Mouse (Mus musculus) heart, embryonic 14.5 days (tissue): ENCODE measurements around the gene Ccng1. TPM values are rescaled to one million over a fixed set of nuclear protein-coding genes. Genes with fewer than 3 reads are reported as not detected.

Experiments used
- ATAC-seq: fragments of 200-750 bp; cut with Nextera tagmentation; 2 replicates; pipeline ENCODE4 v1.8.0; 2017; ENCODE audit warnings: low read depth, moderate TSS enrichment; ENCODE audit not compliant: insufficient number of reproducible peaks, insufficient read depth, low FRiP score
- H3K27ac ChIP-seq, 2 experiments: fragments of 200-500 bp in 1 of 2; fragments of 300-500 bp in 1 of 2; sonication (generic) in 1 of 2; replicated peaks in 1 of 2; 2 replicates each; pipeline ENCODE4 v1.5.1; 2012 to 2014; ENCODE audit warnings: low read depth in 2 of 2, low read length in 2 of 2, control low read depth in 1 of 2, mild to moderate bottlenecking in 1 of 2, mixed read lengths in 1 of 2; ENCODE audit not compliant: control insufficient read depth in 1 of 2, insufficient read depth in 1 of 2
- H3K27me3 ChIP-seq: fragments of 300-500 bp; sonication (generic); 2 replicates; pipeline ENCODE4 v1.6.1; 2014; ENCODE audit warnings: mild to moderate bottlenecking, low read length, control low read depth; ENCODE audit not compliant: control insufficient read depth, insufficient read depth
- H3K36me3 ChIP-seq: fragments of 300-500 bp; sonication (generic); 2 replicates; pipeline ENCODE4 v1.6.1; 2014; ENCODE audit warnings: mild to moderate bottlenecking, control low read depth, low read length, mixed read lengths; ENCODE audit not compliant: control insufficient read depth, insufficient read depth
- H3K4me1 ChIP-seq, 2 experiments: fragments of 200-500 bp in 1 of 2; fragments of 300-500 bp in 1 of 2; sonication (generic) in 1 of 2; 2 replicates each; pipeline ENCODE4 v1.6.1; 2012 to 2014; ENCODE audit warnings: low read length in 2 of 2, control low read depth in 1 of 2, mixed read lengths in 1 of 2; ENCODE audit not compliant: control insufficient read depth in 2 of 2, insufficient read depth in 2 of 2
- H3K4me2 ChIP-seq: fragments of 300-500 bp; sonication (generic); 2 replicates; pipeline ENCODE4 v1.6.1; 2014; ENCODE audit warnings: mild to moderate bottlenecking, low read length
- H3K4me3 ChIP-seq, 2 experiments: fragments of 200-500 bp in 1 of 2; fragments of 300-500 bp in 1 of 2; sonication (generic) in 1 of 2; 2 replicates each; pipeline ENCODE4 v1.5.1; 2012 to 2014; ENCODE audit warnings: low read length in 2 of 2, mild to moderate bottlenecking in 2 of 2, control low read depth in 1 of 2, low read depth in 1 of 2, moderate library complexity in 1 of 2; ENCODE audit not compliant: control insufficient read depth in 1 of 2, insufficient read depth in 1 of 2
- H3K9ac ChIP-seq: fragments of 300-500 bp; sonication (generic); 2 replicates; pipeline ENCODE4 v1.6.1; 2014; ENCODE audit warnings: mild to moderate bottlenecking, low read length
- H3K9me3 ChIP-seq: fragments of 300-500 bp; sonication (generic); 2 replicates; pipeline ENCODE4 v1.6.1; 2016; ENCODE audit warnings: low read length, control low read depth; ENCODE audit not compliant: control insufficient read depth
- WGBS: fragments of 180-500 bp; shearing (Covaris S2); extraction: QIAGEN DNeasy Blood & Tissue Kit; methylation state at CpG from one replicate; pipeline ENCODE4 v1.1.7; 2014; 5-methylcytosine and 5-hydroxymethylcytosine counted together
- polyA plus RNA-seq: library from polyadenylated mRNA; unstranded; fragments of >200 nt; fragmentation: Nextera tagmentation; extraction: Ambion mirVana; gene quantifications from 2 replicates; pipeline ENCODE4 v1.2.1, GENCODE M21; 2014

Ccng1 gene
- polyA plus RNA-seq, 1 experiment from 2014 or later: 161 TPM

DNA sequence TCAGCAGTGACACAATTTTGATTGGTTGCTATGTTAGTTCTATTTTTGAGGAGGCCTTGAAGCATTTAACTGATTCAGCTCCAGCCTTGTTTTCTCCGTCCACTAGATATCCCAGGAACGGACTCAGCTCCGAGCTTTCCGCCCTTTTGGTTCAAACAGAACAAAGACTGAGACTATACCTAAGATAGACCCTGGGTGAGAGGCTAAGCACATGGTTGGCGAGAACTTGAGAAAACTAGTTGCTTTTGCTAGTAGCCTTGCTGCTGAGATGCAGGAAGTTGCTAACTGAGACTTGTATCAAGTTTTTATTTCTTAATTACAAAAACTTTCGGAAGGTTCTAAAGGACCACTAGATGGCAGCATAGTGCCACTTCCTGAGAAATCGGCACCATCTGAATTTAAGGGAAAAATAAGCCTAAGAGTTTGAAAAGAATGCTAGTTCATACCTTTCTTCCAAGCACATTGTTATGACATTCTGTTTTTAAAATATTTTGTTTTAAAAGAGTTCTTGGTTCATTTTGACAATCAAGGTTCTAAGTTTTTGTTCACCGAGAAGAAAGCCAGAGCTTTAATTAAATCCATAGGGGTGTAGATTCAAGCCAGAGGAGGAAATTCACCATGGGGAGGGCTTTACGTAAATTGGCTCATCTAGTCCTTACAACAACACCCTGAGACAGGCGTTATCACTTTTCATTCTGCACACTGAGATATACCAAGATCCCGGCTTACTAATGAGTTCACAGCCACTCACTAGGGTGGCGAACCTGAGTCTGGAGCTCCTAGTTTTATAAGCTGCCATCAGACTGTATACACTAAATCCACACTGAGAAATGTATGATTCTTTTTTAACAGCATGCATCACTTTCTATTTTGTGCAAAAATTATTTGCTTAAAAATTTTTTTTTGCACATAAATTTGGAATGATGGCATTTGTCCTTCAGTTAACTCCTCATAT, 20.5 kb upstream of the Ccng1 start:
- 40% methylated on average over 12 of the region's 12 CpGs for WGBS
- no peak for ATAC-seq
- peak overlapping the region; percentile 8; the same call in 1 of the 2 replicates for H3K9ac ChIP-seq

DNA sequence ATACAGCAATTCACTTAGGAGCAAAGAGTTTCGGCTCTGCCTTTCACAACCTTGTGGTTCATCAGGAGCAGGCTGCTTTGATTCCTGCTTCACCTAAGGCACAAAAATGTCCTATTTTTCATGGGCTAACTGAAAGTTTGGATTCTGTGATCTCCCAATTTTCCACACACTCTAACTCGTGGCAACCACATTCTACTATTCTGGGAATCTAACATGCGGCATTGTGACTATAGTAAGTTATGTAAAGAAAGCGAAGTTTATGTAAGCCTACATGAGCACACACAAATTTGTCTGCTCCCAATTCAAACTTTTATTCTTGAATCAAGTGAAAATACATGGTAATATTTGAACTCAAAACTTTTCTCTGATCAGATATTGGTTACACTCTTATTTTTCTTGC, 9.6 kb upstream of the Ccng1 start:
- Histone ChIP-seq H3K9ac (no peak overlapping the region), H3K36me3 (no peaks in the 10 kb centered on the region), H3K4me3 (no peak overlapping the region), H3K27me3 (no peaks in the 10 kb centered on the region), H3K4me1 (no peaks in the 10 kb centered on the region), H3K4me2 (no peak overlapping the region), H3K27ac (no peak overlapping the region), H3K9me3 (no peaks in the 10 kb centered on the region)
- 73% methylated on average over 4 of the region's 4 CpGs for WGBS
- ATAC-seq: no peak

More for the DNA sequence above, 20.5 kb upstream of the Ccng1 start:
- Histone ChIP-seq H3K36me3 (no peaks in the 10 kb centered on the region), H3K27ac (no peak overlapping the region), H3K27me3 (no peaks in the 10 kb centered on the region), H3K4me1 (no peaks in the 10 kb centered on the region), H3K4me3 (no peak overlapping the region), H3K9me3 (no peaks in the 10 kb centered on the region), H3K4me2 (peak overlapping the region; percentile 31)

DNA sequence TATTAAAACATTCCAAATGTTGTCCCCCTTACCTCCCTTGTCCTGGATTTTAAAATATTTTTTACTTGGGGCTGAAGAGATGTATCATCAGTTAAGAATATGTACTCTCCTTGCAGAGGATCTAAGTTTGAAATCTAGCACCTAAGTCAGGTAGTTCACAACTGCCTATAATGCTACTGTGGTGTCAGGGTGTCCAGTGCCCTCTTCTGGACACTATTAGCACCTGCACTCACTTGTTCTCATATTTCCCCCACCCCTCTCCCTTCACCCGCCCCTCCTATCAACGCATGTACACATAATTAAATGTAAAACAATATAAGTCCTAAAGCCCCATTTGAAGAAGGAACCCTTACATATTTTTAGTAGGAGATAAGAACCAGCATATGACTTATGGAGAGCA, 8.3 kb upstream of the Ccng1 start:
- 27% methylated on average over 2 of the region's 2 CpGs for WGBS
- Histone ChIP-seq H3K4me2 (no peak overlapping the region), H3K9ac (no peak overlapping the region), H3K27me3 (no peaks in the 10 kb centered on the region), H3K4me1 (no peaks in the 10 kb centered on the region), H3K9me3 (no peaks in the 10 kb centered on the region), H3K36me3 (no peaks in the 10 kb centered on the region), H3K4me3 (no peak overlapping the region), H3K27ac (no peak overlapping the region)
- ATAC-seq: no peak

DNA sequence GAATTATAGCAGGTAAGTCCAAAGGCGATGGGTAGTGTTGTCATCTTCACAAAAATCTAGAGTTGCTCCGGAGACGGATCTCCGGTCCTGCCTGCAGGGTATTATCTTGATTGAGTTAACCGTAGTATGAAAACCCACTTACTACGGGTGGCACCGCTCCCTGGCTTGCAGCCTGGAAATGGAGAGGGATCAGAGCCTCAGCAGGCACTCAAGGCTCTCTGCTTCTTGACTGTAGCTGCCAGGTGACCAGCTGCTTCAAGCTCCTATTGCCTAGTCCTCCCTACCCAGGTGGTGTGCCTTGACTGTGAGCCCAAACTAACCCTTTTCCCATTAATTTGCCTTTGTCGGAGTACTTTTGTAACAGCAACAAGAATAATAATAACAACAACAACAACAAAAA, 4.8 kb upstream of the Ccng1 start:
- WGBS: 73% methylated on average over 8 of the region's 8 CpGs
- H3K9me3 ChIP-seq: no peaks in the 10 kb centered on the region
- no peaks in the 10 kb centered on the region for H3K27me3 ChIP-seq
- H3K9ac ChIP-seq: no peak overlapping the region
- no peak for ATAC-seq
- H3K4me1 ChIP-seq: no peaks in the 10 kb centered on the region
- no peaks in the 10 kb centered on the region for H3K36me3 ChIP-seq
- H3K4me2 ChIP-seq: no peak overlapping the region
- no peak overlapping the region for H3K27ac ChIP-seq
- H3K4me3 ChIP-seq: no peak overlapping the region

DNA sequence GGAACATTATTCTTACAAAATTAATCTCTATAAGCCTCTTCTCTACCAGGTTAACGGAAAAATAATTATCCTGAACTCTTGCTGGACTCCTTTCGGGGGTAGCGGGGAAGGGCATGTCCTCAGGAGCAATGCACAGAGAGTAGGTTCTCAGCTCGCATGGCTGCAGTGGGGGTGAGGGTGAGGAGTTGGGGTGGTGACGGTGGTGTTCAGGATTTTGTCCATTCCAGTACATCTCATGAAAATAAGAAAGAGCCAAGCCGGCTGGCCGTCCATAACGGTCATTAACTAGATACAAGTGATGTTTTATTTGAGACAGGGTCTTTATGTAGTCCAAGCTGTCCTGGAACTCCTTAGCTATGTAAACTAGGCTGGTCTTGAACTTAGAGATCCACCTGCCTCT, 857 bp upstream of the Ccng1 start:
- Histone ChIP-seq H3K36me3 (peaks cover 22% of the 10 kb centered on the region), H3K9ac (0 out of 2 replicates have a peak overlapping the region, but pooled peaks have one; percentile 57), H3K4me1 (peaks cover 0 to 17% of the 10 kb centered on the region in 2 experiments; a peak in 3 of 4 replicates), H3K9me3 (no peaks in the 10 kb centered on the region), H3K4me3 (no peak overlapping the region; a peak in 1 of 4 replicates), H3K4me2 (peak overlapping the region; percentile 81; the same call in 1 of the 2 replicates), H3K27ac (no peak overlapping the region; a peak in 1 of 4 replicates), H3K27me3 (no peaks in the 10 kb centered on the region)
- WGBS: 89% methylated on average over 8 of the region's 8 CpGs
- no peak for ATAC-seq

DNA sequence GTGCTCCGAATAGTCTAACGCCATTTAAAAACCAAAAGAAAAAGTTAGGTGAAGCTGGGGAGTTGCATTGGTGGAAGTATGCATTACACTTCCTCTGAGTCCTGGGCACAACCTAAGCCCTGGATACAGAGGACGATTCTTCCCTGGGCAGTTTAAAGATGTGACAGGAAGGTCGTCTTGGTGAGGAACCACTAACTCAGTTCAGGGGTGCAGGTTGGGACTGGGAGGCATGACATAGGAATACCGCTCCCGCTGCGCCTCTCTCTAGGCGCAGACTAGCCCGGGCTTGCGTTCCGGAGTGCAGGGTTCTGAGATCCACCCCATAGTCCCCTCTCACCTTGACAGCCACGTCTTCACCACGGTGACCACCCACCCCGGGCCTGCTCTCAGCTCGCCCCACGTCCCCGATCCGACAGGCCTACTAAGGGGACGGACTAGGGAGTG, 425 bp downstream of the Ccng1 start:
- H3K4me2 ChIP-seq: peak overlapping the region; percentile 81
- peaks cover 34% of the 10 kb centered on the region for H3K36me3 ChIP-seq
- WGBS: under 1% methylated on average over 18 of the region's 19 CpGs
- peak overlapping the region; percentile 92 to 95 for H3K27ac ChIP-seq
- no peaks in the 10 kb centered on the region for H3K27me3 ChIP-seq
- no peaks in the 10 kb centered on the region for H3K9me3 ChIP-seq
- H3K4me1 ChIP-seq: peaks cover 0 to 17% of the 10 kb centered on the region in 2 experiments; a peak in 3 of 4 replicates
- peak overlapping the region; percentile 61 to 93 for H3K4me3 ChIP-seq
- peak overlapping the region; percentile 90 for H3K9ac ChIP-seq
- ATAC-seq: peak; percentile 74

DNA sequence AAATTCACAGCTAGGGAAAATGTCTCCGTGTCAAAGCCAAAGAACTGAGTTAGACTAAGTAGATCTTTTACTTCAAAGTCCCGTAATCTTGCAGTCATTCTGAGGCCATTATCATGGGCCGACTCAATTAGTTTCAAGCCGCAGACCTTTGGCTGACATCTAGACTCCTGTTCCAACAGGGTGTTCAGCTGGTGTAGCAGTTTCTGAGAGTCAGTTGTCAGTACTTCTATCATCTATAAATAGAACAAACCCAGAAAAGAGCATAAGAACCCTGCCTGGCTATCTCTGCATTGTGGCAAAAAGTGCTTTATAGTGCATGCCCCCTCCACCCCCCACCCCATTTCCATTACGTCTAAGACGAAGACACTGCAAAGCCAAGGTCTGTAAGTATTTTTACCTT, 1.3 kb downstream of the Ccng1 start:
- no peaks in the 10 kb centered on the region for H3K27me3 ChIP-seq
- H3K4me2 ChIP-seq: peak overlapping the region; percentile 81
- H3K9me3 ChIP-seq: no peaks in the 10 kb centered on the region
- 19% methylated on average over 6 of the region's 6 CpGs for WGBS
- no peak for ATAC-seq
- peak overlapping the region; percentile 90 for H3K9ac ChIP-seq
- peaks cover 39% of the 10 kb centered on the region for H3K36me3 ChIP-seq
- H3K4me3 ChIP-seq: peak overlapping the region; percentile 39 to 93; a peak in 3 of 4 replicates
- peak overlapping the region; percentile 83 to 95 for H3K27ac ChIP-seq
- peaks cover 0 to 17% of the 10 kb centered on the region in 2 experiments; a peak in 3 of 4 replicates for H3K4me1 ChIP-seq
